In genomic region chr12:80232076-80232839, GRCm38 (mm10) we compare ENCODE assay signal across 12 mouse cellular contexts. TPM values are rescaled to one million over a fixed set of nuclear protein-coding genes. Genes with fewer than 3 reads are reported as not detected.
DNase-seq lines count a peak whose midpoint lies in the region; ATAC-seq and TF ChIP-seq lines count a peak whose summit lies in the region.
"Had no signal": no experiment of that assay in that cellular context is flagged by ENCODE, and none has a peak within 500 bp of the region (broad histone marks: within the 10 kb centered on the region; RNA-seq: fewer than 3 reads in every experiment).

No protein-coding gene starts in this region.

- dilution Hi-C loops in CH12.LX (cut with MboI; ENCODE audit: extremely low pct_ligation_motif_present, extremely low pct_unique_long_range_greater_than_20kb, low sequenced_read_pairs), result no loop called here

- peak overlapping the region; percentile 83; the same call in 1 of the 2 replicates for H3K27ac ChIP-seq in hindbrain, embryonic 12.5 days
- H3K27ac ChIP-seq in hindbrain, embryonic 16.5 days (ENCODE audit: low read depth, low read length), result no peak overlapping the region
- H3K27ac ChIP-seq in CH12.LX (ENCODE audit: insufficient read depth, low read depth), result no peak overlapping the region
- H3K27ac ChIP-seq in embryonic facial prominence, embryonic 10.5 days (replicated peaks), result peak overlapping the region; percentile 93
- H3K27ac ChIP-seq in liver, embryonic 11.5 days (ENCODE audit: low read depth, low read length), result peak overlapping the region; percentile 19; the same call in 1 of the 2 replicates

- TF ChIP-seq CTCF in CH12.LX (conservative IDR thresholded peaks at IDR 0.05 in 1 of 2, IDR thresholded peaks at IDR 0.05 in 1 of 2; ENCODE audit: low read depth in 2 of 2, low read length in 2 of 2), result no peak

- peaks cover 48% of the 10 kb centered on the region for H3K4me1 ChIP-seq in hindbrain, embryonic 12.5 days
- H3K4me1 ChIP-seq in hindbrain, embryonic 16.5 days (ENCODE audit: control insufficient read depth, insufficient read depth, low read depth, low read length), result peaks cover 30% of the 10 kb centered on the region
- H3K4me1 ChIP-seq in CH12.LX (ENCODE audit: control insufficient read depth in 1 of 2, insufficient read depth in 2 of 2), result peaks cover 19 to 86% of the 10 kb centered on the region in 2 experiments
- peaks cover 55% of the 10 kb centered on the region for H3K4me1 ChIP-seq in embryonic facial prominence, embryonic 10.5 days
- peaks cover 37% of the 10 kb centered on the region for H3K4me1 ChIP-seq in liver, embryonic 11.5 days (replicated peaks; ENCODE audit: control insufficient read depth, insufficient read depth, low read length)

- no peak for DNase-seq in CH12.LX (ENCODE audit: extremely low read depth)
- no peak for DNase-seq in embryonic facial prominence, embryonic 10.5 days (ENCODE audit: low spot score)
- DNase-seq in liver, embryonic 11.5 days (ENCODE audit: low spot score), result no peak
- no peak for DNase-seq in left cerebral cortex, postnatal 4 days
- DNase-seq in cerebellum, postnatal 4 days (ENCODE audit: low spot score in 2 of 2), result no peak
- DNase-seq: cerebellum, postnatal 14 days; gastrocnemius, postnatal 10 days; kidney, adult 11 months; lung, postnatal 36 days; retina, postnatal 1 day had no signal

- intact Hi-C loops in left cerebral cortex, postnatal 4 days (cut with DNase I), result no loop called here

- no peaks in the 10 kb centered on the region for H3K27me3 ChIP-seq in hindbrain, embryonic 12.5 days
- H3K27me3 ChIP-seq in hindbrain, embryonic 16.5 days (replicated peaks; ENCODE audit: control insufficient read depth, insufficient read depth, low read length), result no peaks in the 10 kb centered on the region
- no peaks in the 10 kb centered on the region for H3K27me3 ChIP-seq in CH12.LX (replicated peaks)
- no peaks in the 10 kb centered on the region for H3K27me3 ChIP-seq in embryonic facial prominence, embryonic 10.5 days (replicated peaks; ENCODE audit: low read depth, poor library complexity, severe bottlenecking)
- H3K27me3 ChIP-seq in liver, embryonic 11.5 days (replicated peaks; ENCODE audit: control insufficient read depth, insufficient read depth, low read length), result no peaks in the 10 kb centered on the region

- WGBS in hindbrain, embryonic 12.5 days, result 82% methylated on average over 9 of the region's 9 CpGs
- WGBS in hindbrain, embryonic 16.5 days, result 91% methylated on average over 9 of the region's 9 CpGs
- WGBS in embryonic facial prominence, embryonic 10.5 days, result 80% methylated on average over 9 of the region's 9 CpGs
- 80% methylated on average over 9 of the region's 9 CpGs for WGBS in liver, embryonic 11.5 days

- H3K9me3 ChIP-seq in hindbrain, embryonic 12.5 days (replicated peaks), result peaks cover 7% of the 10 kb centered on the region; the same call in 1 of the 2 replicates
- H3K9me3 ChIP-seq in hindbrain, embryonic 16.5 days (ENCODE audit: control insufficient read depth, low read length), result no peaks in the 10 kb centered on the region
- peaks cover 8% of the 10 kb centered on the region for H3K9me3 ChIP-seq in CH12.LX (replicated peaks; ENCODE audit: low read length)
- H3K9me3 ChIP-seq in embryonic facial prominence, embryonic 10.5 days, result peaks cover 8% of the 10 kb centered on the region; the same call in 1 of the 2 replicates
- H3K9me3 ChIP-seq in liver, embryonic 11.5 days (ENCODE audit: control insufficient read depth, low read length), result no peaks in the 10 kb centered on the region

- H3K36me3 ChIP-seq in hindbrain, embryonic 12.5 days, result peaks cover 7% of the 10 kb centered on the region; the same call in 1 of the 2 replicates
- no peaks in the 10 kb centered on the region for H3K36me3 ChIP-seq in hindbrain, embryonic 16.5 days (ENCODE audit: control insufficient read depth, insufficient read depth, low read length)
- H3K36me3 ChIP-seq in CH12.LX (replicated peaks in 1 of 2; ENCODE audit: control insufficient read depth in 1 of 2, insufficient read depth in 1 of 2, low read length in 1 of 2), result no peaks in the 10 kb centered on the region
- H3K36me3 ChIP-seq in embryonic facial prominence, embryonic 10.5 days (replicated peaks), result peaks cover 43% of the 10 kb centered on the region
- no peaks in the 10 kb centered on the region for H3K36me3 ChIP-seq in liver, embryonic 11.5 days (ENCODE audit: control insufficient read depth, insufficient read depth, low read length)

- no peaks in the 10 kb centered on the region for H3K79me2 ChIP-seq in CH12.LX (replicated peaks; ENCODE audit: control insufficient read depth, extremely low read depth, insufficient read depth, poor library complexity, severe bottlenecking)

- no peak for TF ChIP-seq EP300 in CH12.LX (IDR thresholded peaks at IDR 0.05; ENCODE audit: low read length)

- no peak for ATAC-seq in hindbrain, embryonic 12.5 days (ENCODE audit: low FRiP score)
- no peak for ATAC-seq in hindbrain, embryonic 16.5 days
- ATAC-seq in liver, embryonic 11.5 days (replicated peaks; ENCODE audit: low FRiP score), result no peak

- in situ Hi-C loops in CH12.LX (cut with MboI; ENCODE audit: low pct_ligation_motif_present, low pct_unique_long_range_greater_than_20kb, low sequenced_read_pairs), result no loop called here

- H3K4me3 ChIP-seq in hindbrain, embryonic 12.5 days, result no peak overlapping the region
- no peak overlapping the region for H3K4me3 ChIP-seq in hindbrain, embryonic 16.5 days (ENCODE audit: low read length)
- H3K4me3 ChIP-seq in CH12.LX (replicated peaks in 1 of 3; ENCODE audit: low read depth in 2 of 3, low read length in 2 of 3, poor library complexity in 1 of 3), result no peak overlapping the region
- no peak overlapping the region for H3K4me3 ChIP-seq in embryonic facial prominence, embryonic 10.5 days
- H3K4me3 ChIP-seq in liver, embryonic 11.5 days (ENCODE audit: low read depth, low read length), result no peak overlapping the region

- TF ChIP-seq POLR2A in CH12.LX (IDR thresholded peaks at IDR 0.05; ENCODE audit: low read depth, low read length), result no peak

- no peak for TF ChIP-seq RAD21 in CH12.LX (IDR thresholded peaks at IDR 0.05; ENCODE audit: low read depth, low read length)

- H3K4me2 ChIP-seq in hindbrain, embryonic 12.5 days (replicated peaks), result no peak overlapping the region
- H3K4me2 ChIP-seq in hindbrain, embryonic 16.5 days (ENCODE audit: low read length), result no peak overlapping the region
- H3K4me2 ChIP-seq in CH12.LX (ENCODE audit: insufficient read depth, low read depth, poor library complexity, severe bottlenecking), result no peak overlapping the region
- no peak overlapping the region for H3K4me2 ChIP-seq in liver, embryonic 11.5 days

- no peak overlapping the region for H3K9ac ChIP-seq in hindbrain, embryonic 12.5 days
- H3K9ac ChIP-seq in hindbrain, embryonic 16.5 days (ENCODE audit: low read depth, low read length), result no peak overlapping the region
- H3K9ac ChIP-seq in CH12.LX (ENCODE audit: insufficient read depth, low read depth), result no peak overlapping the region
- no peak overlapping the region for H3K9ac ChIP-seq in liver, embryonic 11.5 days (ENCODE audit: low read depth, low read length)

TF ChIP-seq in CH12.LX, 34 proteins besides CTCF, POLR2A, EP300 and RAD21:
- TF ChIP-seq MYC (IDR thresholded peaks at IDR 0.05; ENCODE audit: low read depth, low read length), result 0 out of 2 replicates have a peak, but pooled peaks have one; percentile 51
- TF ChIP-seq CHD2 (IDR thresholded peaks at IDR 0.05; ENCODE audit: low read length), result no peak
- no peak for TF ChIP-seq GABPA (IDR thresholded peaks at IDR 0.05; ENCODE audit: insufficient replicate concordance, low read depth, low read length)
- no peak for TF ChIP-seq MAZ (IDR thresholded peaks at IDR 0.05; ENCODE audit: low read depth, low read length)
- no peak for TF ChIP-seq ZC3H11A (IDR thresholded peaks at IDR 0.05; ENCODE audit: low read depth, low read length)
- TF ChIP-seq ZKSCAN1 (IDR thresholded peaks at IDR 0.05; ENCODE audit: borderline replicate concordance, low read depth, low read length), result no peak
- no peak for TF ChIP-seq TBP (conservative IDR thresholded peaks at IDR 0.05; ENCODE audit: low read depth, low read length)
- TF ChIP-seq ETS1 (conservative IDR thresholded peaks at IDR 0.05; ENCODE audit: low read depth, low read length), result no peak
- TF ChIP-seq UBTF (IDR thresholded peaks at IDR 0.05; ENCODE audit: low read depth, low read length), result no peak
- 0 out of 2 replicates have a peak, but pooled peaks have one; percentile 24 for TF ChIP-seq SIN3A (IDR thresholded peaks at IDR 0.05; ENCODE audit: low read length)
- no peak for TF ChIP-seq PAX5 (IDR thresholded peaks at IDR 0.05; ENCODE audit: low read length)
- no peak for TF ChIP-seq USF1 (IDR thresholded peaks at IDR 0.05; ENCODE audit: low read depth, low read length)
- 0 out of 2 replicates have a peak, but pooled peaks have one; percentile 19 for TF ChIP-seq MAX (IDR thresholded peaks at IDR 0.05; ENCODE audit: low read length)
- TF ChIP-seq IRF4 (IDR thresholded peaks at IDR 0.05; ENCODE audit: low read depth, low read length), result no peak
- no peak for TF ChIP-seq USF2 (conservative IDR thresholded peaks at IDR 0.05; ENCODE audit: low read depth, low read length)
- no peak for TF ChIP-seq TCF12 (IDR thresholded peaks at IDR 0.05; ENCODE audit: low read depth, low read length)
- no peak for TF ChIP-seq RCOR1 (conservative IDR thresholded peaks at IDR 0.05; ENCODE audit: low read depth, low read length)
- no peak for TF ChIP-seq CHD1 (IDR thresholded peaks at IDR 0.05; ENCODE audit: low read depth, low read length)
- no peak for TF ChIP-seq POLR2AphosphoS2 (IDR thresholded peaks at IDR 0.05; ENCODE audit: low read depth, low read length)
- TF ChIP-seq E2F4 (IDR thresholded peaks at IDR 0.05; ENCODE audit: insufficient replicate concordance, low read depth, low read length), result no peak

RNA-seq across cellular contexts. Expression of gene Actn1, which starts 27.9 kb away (rescaled TPM):
- 23.7 and 26.0 TPM in 2 replicates for polyA plus RNA-seq in hindbrain, embryonic 12.5 days (2016; fragmentation: Nextera tagmentation; extraction: Ambion mirVana)
- 8.3 and 9.1 TPM in 2 replicates for polyA plus RNA-seq in hindbrain, embryonic 16.5 days (2015; fragmentation: Nextera tagmentation; extraction: Ambion mirVana)
- total RNA-seq in CH12.LX (2012; rRNA removed), result 4.9 and 5.5 TPM in 2 replicates
- 2.4 and 2.7 TPM in 2 replicates for total RNA-seq in CH12.LX (2014; rRNA removed)
- polyA plus RNA-seq in CH12.LX (2012; ENCODE audit: insufficient read length, low read depth), result 10.9 and 13.2 TPM in 2 replicates
- 38.2 and 39.3 TPM in 2 replicates for polyA plus RNA-seq in embryonic facial prominence, embryonic 10.5 days (2016; fragmentation: Nextera tagmentation; extraction: Ambion mirVana)
- 27.9 and 28.3 TPM in 2 replicates for polyA plus RNA-seq in liver, embryonic 11.5 days (2014; fragmentation: Nextera tagmentation; extraction: Ambion mirVana)
- 10 to 100 TPM; 65.4 to 68.2 TPM for total RNA-seq in left cerebral cortex, postnatal 4 days (2021)

Comparison
In these comparisons a context has a peak if more than half of its experiments do, and no peak if none do; other contexts are left out.
1. H3K27ac ChIP-seq: peak in hindbrain, embryonic 12.5 days (single experiment), embryonic facial prominence, embryonic 10.5 days (single experiment) and liver, embryonic 11.5 days (single experiment); none in hindbrain, embryonic 16.5 days (single experiment) and CH12.LX (single experiment).